Mouse (Mus musculus) CD4-positive helper T cell, adult 2 months (primary cell): ENCODE measurements around the gene Ccnb2.
"Not testable (repeated sequence)": the region's sequence is repeated elsewhere in the genome, so short reads cannot be mapped to it uniquely, and the experiment has no call there.

Source experiments
- DNase-seq: peaks from one replicate; pipeline ENCODE4 v3.0.0-alpha.2; 2012; ENCODE audit warnings: low read depth, missing footprints, low spot score

Gene Ccnb2

GRCm38 (mm10) chr9:70421257-70422056 lies at the start of gene Ccnb2:
Ccnb2 (minus strand) TSS chr9:70421547.
- DNase-seq = peak; percentile 92

- DNase-seq = not testable (repeated sequence)
These were observed 41.7 kb upstream of the Ccnb2 start for GRCm38 (mm10) chr9:70463091-70463490.

DNA sequence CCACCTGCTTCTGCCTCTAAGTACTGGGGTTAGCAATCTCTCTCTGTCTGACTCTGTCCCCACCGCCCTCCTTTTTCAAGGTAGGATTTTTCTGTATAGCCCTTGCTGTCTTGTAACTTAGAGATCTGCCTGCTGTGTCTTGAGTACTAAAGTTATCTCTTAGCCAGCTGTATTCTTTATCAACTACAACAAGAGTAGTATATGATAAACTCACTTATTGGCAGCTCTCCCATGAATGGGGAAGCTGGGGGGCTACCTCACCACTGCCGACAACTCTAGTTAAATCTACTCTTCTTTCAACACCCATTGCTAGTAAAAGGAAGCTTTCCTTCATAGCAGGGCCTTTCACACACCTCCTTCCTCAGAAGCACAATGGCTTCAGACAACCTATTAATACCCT lies 31.0 kb upstream of the Ccnb2 start:
- no peak for DNase-seq

- no peak for DNase-seq
These were observed 27.7 kb upstream of the Ccnb2 start for GRCm38 (mm10) chr9:70449072-70449471.

GRCm38 (mm10) chr9:70439959-70440358 lies 18.6 kb upstream of the Ccnb2 start:
- no peak for DNase-seq

DNA sequence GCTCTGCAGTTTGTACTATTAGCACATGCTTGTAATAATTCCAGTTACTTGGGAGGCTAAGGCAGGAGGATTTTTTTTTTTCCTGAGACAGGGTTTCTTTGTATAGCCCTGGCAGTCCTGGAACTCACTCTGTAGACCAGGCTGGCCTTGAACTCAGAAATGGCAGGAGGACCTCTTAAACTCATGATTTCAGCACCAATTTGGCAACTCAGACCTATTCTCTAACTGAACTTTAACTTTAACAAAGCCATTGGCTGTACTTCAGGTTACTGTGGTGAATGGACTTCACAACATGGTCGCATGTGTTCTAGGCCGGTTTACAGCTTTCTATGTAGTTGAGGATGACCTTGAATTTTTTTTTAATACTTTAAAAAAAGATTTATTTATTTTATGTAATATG lies 1.3 kb upstream of the Ccnb2 start:
- no peak for DNase-seq

DNA sequence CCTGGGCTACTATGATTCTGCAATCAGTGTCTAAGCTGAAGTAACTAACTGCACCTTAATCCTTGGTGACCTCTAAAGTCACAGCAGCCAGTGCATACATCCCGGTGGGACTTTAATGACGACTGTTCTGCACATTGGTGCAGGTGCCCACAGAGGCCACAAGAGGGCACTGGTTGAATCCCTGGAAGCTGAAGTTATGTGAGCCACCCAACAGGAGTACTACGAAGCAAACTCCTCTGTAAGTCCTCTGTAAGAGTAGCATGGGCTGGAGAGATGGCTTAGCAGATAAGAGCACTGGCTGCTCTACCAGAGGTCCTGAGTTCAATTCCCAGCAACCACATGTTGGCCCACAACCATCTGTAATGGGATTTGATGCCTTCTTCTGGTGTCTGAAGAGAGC lies 4.9 kb downstream of the Ccnb2 start:
- DNase-seq = peak; percentile 53

DNA sequence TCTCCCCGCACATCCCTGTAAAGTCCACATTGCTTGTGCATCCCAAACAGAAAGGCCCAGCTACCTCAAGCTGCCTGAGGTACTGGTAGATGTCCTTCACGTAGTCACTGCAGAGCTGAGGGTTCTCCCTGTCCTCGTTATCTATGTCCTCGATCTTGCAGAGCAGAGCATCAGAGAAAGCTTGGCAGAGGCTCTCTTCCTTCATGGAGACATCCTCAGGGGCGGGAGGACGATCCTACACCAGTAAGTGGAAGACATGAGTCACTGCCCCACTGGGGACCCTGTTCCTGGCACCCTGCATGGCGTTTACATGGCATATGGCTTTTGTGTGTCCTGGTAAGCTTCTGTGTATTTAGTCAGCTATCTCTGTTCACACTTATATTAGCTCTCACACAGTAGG lies 8.3 kb downstream of the Ccnb2 start:
- DNase-seq = no peak

DNA sequence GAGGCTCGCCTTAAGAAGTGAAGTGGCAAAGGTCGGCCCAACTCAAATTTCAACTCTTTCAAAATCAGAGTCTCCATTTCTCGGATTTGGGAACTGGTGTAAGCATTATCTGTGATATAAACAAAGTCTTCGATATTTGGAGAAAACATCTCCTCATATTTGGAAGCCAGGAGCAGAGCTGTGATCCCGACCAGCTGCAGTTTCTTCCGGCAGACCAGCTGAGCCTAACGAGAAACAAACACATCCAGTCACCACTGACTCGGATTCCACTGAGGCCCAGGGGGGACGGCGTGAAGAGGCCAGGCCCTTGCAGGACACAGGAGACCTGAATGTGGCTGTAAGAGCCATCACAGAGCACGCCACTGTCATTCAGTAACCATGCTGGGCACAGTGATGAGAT lies 10.7 kb downstream of the Ccnb2 start:
- no peak for DNase-seq

- no peak for DNase-seq
These were observed 11.6 kb downstream of the Ccnb2 start for GRCm38 (mm10) chr9:70409743-70410142.

DNA sequence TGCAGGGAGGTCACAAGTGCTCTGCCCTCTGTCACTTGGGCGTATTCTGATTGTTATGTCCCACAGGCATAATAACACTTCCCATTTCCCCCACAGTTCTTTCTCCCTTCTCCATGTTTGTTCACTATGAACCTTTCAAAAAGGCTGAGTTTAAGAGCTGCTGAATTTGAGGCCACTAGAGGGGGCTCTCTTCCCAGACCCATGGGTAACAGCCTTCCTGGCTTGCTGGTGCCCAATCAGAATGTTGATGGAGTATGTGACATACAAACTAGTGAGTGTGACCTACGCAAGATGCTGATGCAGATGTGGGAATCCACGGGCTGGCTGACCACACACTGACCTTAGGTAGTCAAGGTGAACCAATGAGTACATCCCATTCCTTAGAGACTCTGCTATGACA lies 12.6 kb downstream of the Ccnb2 start:
- DNase-seq = peak; percentile 28

DNA sequence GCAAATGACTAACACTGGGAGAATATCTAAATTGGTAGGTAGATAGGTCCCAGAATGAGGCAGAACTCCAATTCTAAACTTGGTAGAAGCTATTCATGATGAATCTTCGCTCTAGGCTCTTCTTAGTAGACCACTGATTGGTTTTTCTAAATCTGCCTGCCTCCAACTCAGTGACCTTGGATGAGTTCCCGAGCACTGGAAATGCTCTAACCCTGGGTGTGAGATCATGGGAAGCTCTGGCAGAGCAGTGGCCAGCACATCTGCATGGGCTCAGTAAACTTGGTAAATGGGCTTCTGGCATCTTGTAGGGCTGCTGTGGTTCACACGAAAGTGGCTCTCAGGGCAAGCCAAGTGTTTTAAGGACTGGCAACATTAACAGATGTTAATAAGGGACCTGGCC lies 14.8 kb downstream of the Ccnb2 start:
- DNase-seq = no peak

DNA sequence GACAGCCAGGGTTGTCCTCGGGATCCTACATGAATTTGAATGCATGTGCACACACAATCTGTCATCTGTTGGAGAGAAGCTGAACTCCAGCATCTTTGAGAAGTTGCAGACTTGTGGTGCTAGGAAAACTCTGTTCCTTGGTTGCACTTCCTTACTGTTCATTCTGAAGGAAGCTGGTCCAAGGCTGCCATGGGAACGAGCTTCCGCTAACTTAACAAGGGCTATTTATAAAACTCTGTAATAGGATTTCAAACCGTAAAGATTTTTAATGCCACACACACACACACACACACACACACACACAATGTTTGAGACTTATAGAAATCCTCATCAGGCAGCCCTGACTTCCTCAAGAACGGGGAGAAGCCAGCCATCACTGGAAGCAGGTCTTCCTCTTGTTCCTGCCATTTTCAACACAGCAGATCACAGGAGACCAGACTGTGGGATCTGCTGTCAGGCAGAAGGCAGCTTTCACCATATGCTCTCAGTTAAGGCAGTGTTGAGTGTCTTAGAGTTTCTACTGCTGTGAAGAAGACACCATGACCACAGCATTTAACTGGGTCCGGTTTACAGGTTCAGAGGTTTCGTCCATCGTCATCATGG lies 19.3 kb downstream of the Ccnb2 start:
- no peak for DNase-seq

DNA sequence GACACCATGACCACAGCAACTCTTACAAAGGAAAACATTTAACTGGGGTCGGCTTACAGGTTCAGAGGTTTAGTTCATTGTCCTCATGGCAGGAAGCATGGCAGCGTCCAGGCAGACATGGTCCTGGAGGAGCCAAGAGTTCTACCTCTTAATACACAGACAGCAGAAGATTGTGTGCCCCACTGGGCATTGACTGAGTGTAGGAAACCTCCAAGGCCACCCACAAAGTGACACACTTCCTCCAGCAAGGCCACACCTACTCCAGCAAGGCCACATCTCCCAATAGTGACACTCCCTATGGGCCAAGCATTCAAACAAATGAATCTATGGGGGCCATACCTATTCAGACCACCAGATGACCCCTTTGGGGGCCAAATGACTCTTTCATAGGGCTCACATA lies 25.3 kb downstream of the Ccnb2 start:
- no peak for DNase-seq

GRCm38 (mm10) chr9:70395617-70396016 lies 25.7 kb downstream of the Ccnb2 start:
- DNase-seq = peak; percentile 11

DNA sequence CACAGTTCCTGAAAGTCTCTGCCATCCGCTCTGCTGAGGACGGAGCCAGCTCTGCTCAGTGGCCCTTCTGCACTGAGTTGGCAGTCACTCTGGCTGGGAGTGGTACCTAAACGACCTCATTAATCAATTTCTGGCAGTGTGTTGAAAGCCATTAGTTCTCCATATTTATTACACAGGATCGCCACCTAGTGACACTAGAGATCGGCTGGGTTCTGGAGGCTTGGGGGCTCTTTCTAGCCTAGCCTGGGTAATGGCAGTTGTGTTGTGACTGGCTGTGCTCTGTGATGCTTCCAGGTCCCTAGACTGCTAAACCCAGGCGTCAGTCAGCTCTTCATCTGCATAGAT lies 28.8 kb downstream of the Ccnb2 start:
- peak; percentile 11 for DNase-seq

DNA sequence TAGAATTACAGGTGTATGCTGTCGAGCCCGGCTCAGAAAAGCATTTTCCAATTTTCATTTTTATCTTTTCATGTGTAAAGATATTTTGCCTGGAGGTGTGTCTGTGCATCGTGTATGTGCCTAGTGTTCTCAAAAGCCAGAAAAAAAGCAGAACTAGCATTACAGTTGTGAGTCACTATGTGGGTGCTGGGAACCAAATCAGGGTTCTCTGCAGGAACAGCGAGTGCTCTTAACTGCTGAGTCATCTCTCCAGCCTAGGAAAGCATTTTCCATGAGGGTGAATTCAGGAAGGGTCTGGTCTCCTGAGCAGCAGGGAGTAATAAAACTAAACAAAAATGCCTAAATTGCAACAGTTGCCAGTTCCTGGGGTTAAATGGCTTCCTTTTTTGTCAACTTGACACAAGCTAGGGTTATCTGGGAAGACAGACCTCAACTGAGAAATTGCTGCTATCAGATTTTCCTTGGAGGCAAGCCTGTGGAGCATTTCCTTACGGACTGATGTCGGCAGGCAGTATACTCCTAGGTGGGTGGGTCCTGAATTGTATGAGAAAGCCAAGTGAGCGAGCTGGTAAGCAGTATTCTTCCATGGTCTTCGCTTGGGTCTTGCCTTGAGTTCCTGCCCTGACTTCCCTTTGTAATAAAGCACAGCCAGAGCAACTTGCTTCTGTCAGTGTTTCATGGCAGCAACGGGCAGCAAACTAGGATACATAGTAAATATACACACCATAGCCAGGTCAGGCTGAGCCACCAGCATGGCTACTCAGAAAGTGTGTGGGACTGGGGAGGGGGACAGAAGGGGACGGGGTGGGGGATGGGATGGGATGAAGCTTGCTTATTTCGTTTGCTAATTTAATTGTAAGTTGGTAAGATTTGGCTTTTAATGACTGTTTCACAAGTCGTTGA lies 29.4 kb downstream of the Ccnb2 start:
- no peak for DNase-seq

- no peak for DNase-seq
These were observed 30.3 kb downstream of the Ccnb2 start for GRCm38 (mm10) chr9:70391042-70391441.

- no peak for DNase-seq
These were observed 31.8 kb downstream of the Ccnb2 start for GRCm38 (mm10) chr9:70389548-70389947.

DNA sequence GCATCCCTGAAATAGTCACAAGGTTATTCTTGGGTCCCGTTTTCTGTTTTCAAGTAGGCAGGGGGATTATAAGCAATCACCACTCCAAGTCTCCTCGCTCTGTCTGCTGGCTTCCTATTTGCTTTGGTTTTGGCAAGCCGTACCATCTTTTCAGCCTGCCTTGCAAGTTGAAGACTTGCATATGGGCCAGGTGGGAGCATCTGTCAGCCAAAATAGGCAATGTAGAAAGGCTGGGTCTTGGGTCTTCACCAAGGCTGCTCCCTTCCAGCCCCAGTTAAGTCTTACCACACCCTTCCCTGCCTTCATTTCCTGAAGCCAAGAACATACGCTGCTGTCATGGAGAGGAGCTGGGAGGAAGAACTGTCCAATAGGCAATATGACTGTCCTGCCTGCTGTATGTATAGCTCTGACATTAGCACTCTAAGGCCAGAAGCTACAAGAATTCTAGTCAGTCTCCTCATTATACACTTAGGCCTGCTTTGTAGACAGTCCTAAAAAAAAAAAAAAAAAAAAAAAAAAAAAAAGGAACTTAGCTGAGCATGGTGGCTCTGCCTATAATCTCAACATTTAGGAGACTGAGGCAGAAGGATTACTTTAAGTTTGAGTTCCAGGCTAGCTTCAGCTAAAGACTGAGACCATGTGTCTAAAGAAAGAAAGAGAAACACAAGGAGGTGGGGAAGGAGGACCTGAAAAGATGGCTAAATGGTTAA lies 33.8 kb downstream of the Ccnb2 start:
- no peak for DNase-seq

DNA sequence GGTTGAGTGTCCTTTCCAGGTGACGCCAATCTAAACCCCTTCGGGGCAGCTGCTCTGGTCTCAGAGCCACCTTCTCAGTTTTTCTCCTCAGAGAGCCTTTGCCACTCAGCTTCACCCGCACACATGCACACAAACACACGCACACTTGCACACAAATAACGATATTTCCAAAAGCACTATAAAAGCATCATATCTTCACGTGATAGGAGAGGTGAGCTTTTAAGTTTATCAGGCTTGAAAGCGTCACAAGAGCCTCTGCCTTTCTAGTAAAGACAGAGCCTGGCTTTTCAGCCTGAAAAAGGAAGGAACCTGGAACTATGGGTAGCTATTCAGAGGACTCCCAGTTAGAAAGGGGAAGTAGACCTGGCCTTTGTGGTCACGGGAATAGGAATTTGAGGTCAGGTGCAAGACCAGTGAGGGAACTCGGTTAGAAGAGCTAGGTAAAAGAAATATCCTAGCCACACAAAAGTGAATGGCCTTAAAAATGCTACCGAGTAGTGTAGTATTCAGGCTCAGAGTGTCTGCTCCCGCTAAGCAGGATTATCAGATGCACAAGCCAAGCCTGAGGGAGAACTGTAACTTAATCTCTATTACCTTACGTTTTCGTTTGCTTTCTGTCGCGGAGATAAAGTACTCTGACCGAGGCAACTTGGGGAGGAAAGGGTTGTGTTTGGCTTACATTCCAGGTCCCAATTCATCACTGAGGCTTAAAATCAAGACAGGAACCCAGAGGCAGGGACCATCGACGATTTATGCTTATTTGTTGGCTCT lies 36.2 kb downstream of the Ccnb2 start:
- DNase-seq = no peak
